Mouse (Mus musculus) liver, adult 2 months (tissue): ENCODE results near the gene Slc25a48. TPM values are rescaled to one million over a fixed set of nuclear protein-coding genes. Genes with fewer than 3 reads are reported as not detected.

ENCODE experiments used
- DNase-seq: peaks from one replicate; pipeline ENCODE4 v3.0.0-alpha.2; 2011; ENCODE audit warnings: low read depth, low spot score; ENCODE audit errors: extremely low read depth
- H3K27ac ChIP-seq: fragments of 200-500 bp; replicated peaks from 2 replicates; pipeline ENCODE4 v1.5.1; 2012; ENCODE audit warnings: low read depth, mild to moderate bottlenecking, control low read depth, inconsistent platforms, low read length; ENCODE audit not compliant: insufficient read depth
- H3K27me3 ChIP-seq: fragments of 200-500 bp; 2 replicates; pipeline ENCODE4 v1.6.1; 2012; ENCODE audit warnings: mild to moderate bottlenecking, moderate library complexity, low read length, inconsistent platforms; ENCODE audit not compliant: control insufficient read depth, insufficient read depth
- H3K36me3 ChIP-seq: fragments of 200-500 bp; 2 replicates; pipeline ENCODE4 v1.6.1; 2012; ENCODE audit warnings: low read length, inconsistent platforms; ENCODE audit not compliant: control insufficient read depth, insufficient read depth
- H3K4me1 ChIP-seq: fragments of 200-500 bp; 2 replicates; pipeline ENCODE4 v1.6.1; 2011; ENCODE audit warnings: low read length; ENCODE audit not compliant: control insufficient read depth, insufficient read depth
- H3K4me3 ChIP-seq: fragments of 200-500 bp; 2 replicates; pipeline ENCODE4 v1.5.1; 2011; ENCODE audit warnings: low read depth, mild to moderate bottlenecking, control low read depth, low read length, moderate library complexity; ENCODE audit not compliant: insufficient read depth
- H3K79me2 ChIP-seq: fragments of 200-500 bp; 2 replicates; pipeline ENCODE4 v1.6.1; 2012; ENCODE audit warnings: inconsistent platforms, mild to moderate bottlenecking, low read length, moderate library complexity; ENCODE audit not compliant: control insufficient read depth, insufficient read depth
- H3K9ac ChIP-seq: fragments of 200-500 bp; 2 replicates; pipeline ENCODE4 v1.6.1; 2012; ENCODE audit warnings: low read depth, mild to moderate bottlenecking, control low read depth, inconsistent platforms, low read length
- CTCF ChIP-seq: fragments of 200-500 bp; IDR thresholded peaks from 2 replicates; pipeline ENCODE4 v1.5.1; 2011; ENCODE audit warnings: low read depth, low read length, control low read depth
- POLR2A ChIP-seq: fragments of 200-500 bp; IDR thresholded peaks from 2 replicates; pipeline ENCODE4 v1.6.1; 2011; ENCODE audit warnings: low read length, control low read depth; ENCODE audit not compliant: insufficient read depth; ENCODE audit errors: extremely low read depth
- WGBS: fragments of 180-500 bp; shearing (Covaris S2); methylation state at CpG from one replicate; pipeline ENCODE4 v1.1.7; 2018; 5-methylcytosine and 5-hydroxymethylcytosine counted together
- polyA plus RNA-seq: library from polyadenylated mRNA; depleted of rRNA; stranded (reverse); fragments of >200 nt; gene quantifications from 2 replicates; pipeline ENCODE4 v1.2.3, GENCODE M21; 2012
- total RNA-seq: library from RNA; depleted of rRNA; stranded (reverse); fragments of >200 nt; gene quantifications from 2 replicates; pipeline ENCODE4 v1.2.3, GENCODE M21; 2014

Gene Slc25a48
- total and polyA plus RNA-seq, 2 experiments, result 3.7 to 5.4 TPM

DNA sequence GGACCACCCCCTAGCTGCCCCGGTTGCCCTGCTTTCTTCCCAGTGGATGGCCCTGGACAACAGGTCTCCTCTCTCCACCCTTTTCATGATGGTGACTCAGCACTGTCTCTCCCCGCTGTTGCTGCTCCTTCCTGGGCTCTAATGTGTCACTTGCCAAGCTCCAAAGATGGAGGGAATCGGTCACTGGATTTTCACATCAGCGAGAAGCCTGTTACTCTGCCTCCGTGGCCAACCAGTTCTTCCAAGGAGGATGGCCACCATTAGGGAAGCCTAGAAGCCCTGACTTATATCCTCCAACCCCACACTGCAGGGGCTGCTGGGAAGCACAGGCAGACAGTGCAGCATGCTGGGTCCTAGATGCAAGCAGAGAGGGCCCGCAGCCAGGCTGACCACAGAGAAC is 33.1 kb downstream of the Slc25a48 start:
- H3K36me3 ChIP-seq, result no peaks in the 10 kb centered on the region
- H3K27ac ChIP-seq, result no peak overlapping the region
- no peak overlapping the region for H3K9ac ChIP-seq
- no peaks in the 10 kb centered on the region for H3K27me3 ChIP-seq
- TF ChIP-seq CTCF (no peak), POLR2A (no peak)
- no peaks in the 10 kb centered on the region for H3K4me1 ChIP-seq
- no peak overlapping the region for H3K4me3 ChIP-seq
- 91% methylated on average over 6 of the region's 6 CpGs for WGBS
- DNase-seq, result no peak
- no peaks in the 10 kb centered on the region for H3K79me2 ChIP-seq

DNA sequence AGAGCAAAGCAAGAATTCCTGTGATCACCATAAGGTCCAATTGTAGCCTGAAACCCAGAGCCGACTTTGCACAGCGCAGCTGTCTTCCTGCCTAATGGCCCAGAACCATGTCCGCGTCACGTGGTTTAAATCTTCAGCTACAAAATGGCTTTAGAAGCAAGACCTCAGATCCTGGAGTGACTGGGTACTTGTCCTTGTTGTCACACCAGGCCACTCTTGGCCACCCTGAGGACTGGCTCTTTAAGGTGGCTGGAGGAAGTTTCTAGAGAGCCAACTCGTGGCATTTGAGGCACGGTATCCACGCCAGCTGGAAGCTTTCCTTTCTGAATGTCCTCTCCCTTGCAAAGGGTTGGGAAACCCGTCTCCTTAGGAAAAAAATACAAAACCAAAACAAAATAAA is 33.8 kb downstream of the Slc25a48 start:
- Histone ChIP-seq H3K79me2 (no peaks in the 10 kb centered on the region), H3K27me3 (no peaks in the 10 kb centered on the region), H3K9ac (no peak overlapping the region), H3K36me3 (no peaks in the 10 kb centered on the region), H3K27ac (no peak overlapping the region), H3K4me3 (no peak overlapping the region), H3K4me1 (peaks cover 1% of the 10 kb centered on the region)
- whole genome bisulfite sequencing, result 74% methylated on average over 9 of the region's 9 CpGs
- TF ChIP-seq CTCF (no peak), POLR2A (no peak)
- no peak for DNase-seq

DNA sequence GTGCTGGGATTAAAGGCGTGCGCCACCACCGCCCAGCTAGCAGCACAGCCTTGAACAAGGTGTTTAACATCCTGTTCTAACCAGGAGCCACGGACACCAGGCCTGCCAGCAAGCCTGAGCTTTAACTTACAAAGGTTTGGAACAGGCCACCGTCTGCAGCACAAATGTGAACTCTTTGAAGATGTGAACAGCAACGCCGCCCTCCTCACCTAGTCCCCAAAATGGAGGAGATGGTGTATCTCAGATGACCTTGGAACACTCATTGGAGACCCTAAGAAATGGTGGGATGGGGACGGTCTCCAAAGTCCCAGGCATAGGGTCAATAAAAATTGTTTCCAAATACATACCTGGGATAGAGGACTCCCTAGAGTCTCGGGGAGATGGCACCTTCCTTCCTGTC is 34.5 kb downstream of the Slc25a48 start:
- no peak for TF ChIP-seq POLR2A
- no peak for TF ChIP-seq CTCF

DNA sequence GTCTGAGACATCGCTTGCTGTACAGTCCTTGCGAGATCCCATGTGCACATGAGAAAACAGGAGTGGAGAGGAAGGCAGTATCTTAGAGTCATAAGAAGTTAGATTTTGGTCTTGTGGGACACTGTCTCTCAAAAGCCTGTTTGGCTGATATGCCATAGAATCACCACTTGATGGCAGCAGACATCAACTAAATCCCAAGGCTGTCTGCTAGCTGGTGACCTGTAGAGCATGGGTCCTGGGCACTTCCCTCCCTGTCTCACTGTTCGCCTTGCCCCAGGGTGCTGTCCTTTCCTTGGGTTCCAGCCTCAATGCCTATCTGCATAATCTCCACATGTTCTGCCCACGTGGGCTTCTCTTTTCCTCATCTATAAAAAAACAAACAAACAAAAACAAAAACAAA is 37.2 kb downstream of the Slc25a48 start:
- peak; percentile 64 for DNase-seq
- Histone ChIP-seq H3K4me3 (no peak overlapping the region), H3K27me3 (no peaks in the 10 kb centered on the region), H3K27ac (no peak overlapping the region), H3K36me3 (no peaks in the 10 kb centered on the region), H3K79me2 (no peaks in the 10 kb centered on the region), H3K4me1 (peaks cover 5% of the 10 kb centered on the region), H3K9ac (no peak overlapping the region)
- 16% methylated on average over 4 of the region's 4 CpGs for WGBS
- TF ChIP-seq POLR2A, result no peak
- TF ChIP-seq CTCF, result peak; percentile 69

More for the DNA sequence above, 34.5 kb downstream of the Slc25a48 start:
- Histone ChIP-seq H3K27ac (no peak overlapping the region), H3K4me1 (peaks cover 5% of the 10 kb centered on the region), H3K27me3 (no peaks in the 10 kb centered on the region), H3K4me3 (no peak overlapping the region), H3K36me3 (no peaks in the 10 kb centered on the region), H3K79me2 (no peaks in the 10 kb centered on the region), H3K9ac (no peak overlapping the region)
- 92% methylated on average over 9 of the region's 9 CpGs for WGBS
- DNase-seq, result no peak

DNA sequence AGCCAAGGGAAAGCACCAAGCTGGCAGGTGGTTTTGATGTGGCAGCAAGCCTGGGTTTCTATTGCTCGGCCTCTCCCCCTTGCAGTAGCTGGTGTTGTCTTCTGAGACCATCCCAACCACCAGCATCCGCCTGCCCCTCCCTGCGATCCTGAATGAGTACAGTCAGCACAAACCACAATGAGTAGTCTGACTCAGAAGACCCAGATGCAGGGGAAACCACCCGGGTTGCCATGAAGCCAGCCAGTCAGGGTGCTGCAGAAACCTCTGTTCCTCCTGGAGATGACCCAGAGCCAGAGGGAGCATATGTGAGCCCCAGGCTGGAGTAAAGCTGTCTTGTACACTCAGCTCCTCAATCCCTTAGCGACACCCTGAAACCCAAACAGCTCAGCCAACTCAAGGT is 38.6 kb downstream of the Slc25a48 start:
- H3K4me3 ChIP-seq, result no peak overlapping the region
- no peak for TF ChIP-seq CTCF
- no peak for TF ChIP-seq POLR2A
- WGBS, result 49% methylated on average over 5 of the region's 5 CpGs
- no peak overlapping the region for H3K9ac ChIP-seq
- no peak for DNase-seq
- no peaks in the 10 kb centered on the region for H3K36me3 ChIP-seq
- H3K4me1 ChIP-seq, result peaks cover 5% of the 10 kb centered on the region
- H3K27me3 ChIP-seq, result no peaks in the 10 kb centered on the region
- H3K27ac ChIP-seq, result no peak overlapping the region
- H3K79me2 ChIP-seq, result no peaks in the 10 kb centered on the region

DNA sequence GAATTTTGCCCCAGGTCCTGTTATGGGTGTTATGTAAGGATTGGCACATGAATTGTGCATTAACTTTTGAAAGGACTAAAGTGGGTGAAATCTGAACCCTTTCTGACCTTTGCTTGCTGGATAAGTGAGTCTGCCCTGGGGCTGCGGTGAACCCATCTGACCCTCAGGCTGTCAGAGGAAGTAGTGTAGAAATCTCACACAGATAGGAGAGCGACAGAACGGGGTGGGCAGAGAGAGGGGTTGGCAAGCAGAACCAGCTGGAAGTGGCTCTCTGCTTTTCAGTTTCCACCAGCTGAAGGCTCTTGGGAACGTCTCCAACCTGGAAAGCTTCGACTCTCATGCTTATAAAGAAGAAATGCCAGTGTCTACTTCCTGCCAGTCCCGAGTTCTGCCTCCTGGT is 39.1 kb downstream of the Slc25a48 start:
- WGBS, result 3% methylated on average over 6 of the region's 6 CpGs
- H3K36me3 ChIP-seq, result no peaks in the 10 kb centered on the region
- peak; percentile 67 for DNase-seq
- no peak overlapping the region for H3K4me3 ChIP-seq
- no peak overlapping the region for H3K9ac ChIP-seq
- H3K79me2 ChIP-seq, result no peaks in the 10 kb centered on the region
- H3K27ac ChIP-seq, result no peak overlapping the region
- no peaks in the 10 kb centered on the region for H3K27me3 ChIP-seq
- TF ChIP-seq CTCF (no peak), POLR2A (no peak)
- peaks cover 5% of the 10 kb centered on the region for H3K4me1 ChIP-seq
